Mouse (Mus musculus) lung, embryonic 14.5 days (tissue): ENCODE data around the gene Slc25a39. TPM values are rescaled to one million over a fixed set of nuclear protein-coding genes. Genes with fewer than 3 reads are reported as not detected.

Experiments used
- ATAC-seq: fragments of 200-750 bp; cut with Nextera tagmentation; 2 replicates; pipeline ENCODE4 v1.8.0; 2017; ENCODE audit warnings: mild to moderate bottlenecking, moderate TSS enrichment, moderate library complexity; ENCODE audit not compliant: insufficient read depth
- DNase-seq: peaks from one replicate; pipeline ENCODE4 v3.0.0-alpha.2; 2015
- H3K27ac ChIP-seq: fragments of 300-500 bp; sonication (generic); 2 replicates; pipeline ENCODE4 v1.5.1; 2014; ENCODE audit warnings: low read depth, mild to moderate bottlenecking, moderate library complexity
- H3K27me3 ChIP-seq: fragments of 300-500 bp; sonication (generic); 2 replicates; pipeline ENCODE4 v1.6.1; 2014; ENCODE audit warnings: low read length, control low read depth; ENCODE audit not compliant: insufficient read depth
- H3K36me3 ChIP-seq: fragments of 300-500 bp; sonication (generic); 2 replicates; pipeline ENCODE4 v1.6.1; 2014; ENCODE audit warnings: control low read depth; ENCODE audit not compliant: insufficient read depth
- H3K4me1 ChIP-seq: fragments of 300-500 bp; sonication (generic); 2 replicates; pipeline ENCODE4 v1.6.1; 2014; ENCODE audit warnings: antibody characterized with exemption, control low read depth; ENCODE audit not compliant: insufficient read depth
- H3K4me2 ChIP-seq: fragments of 300-500 bp; sonication (generic); 2 replicates; pipeline ENCODE4 v1.6.1; 2014; ENCODE audit warnings: mild to moderate bottlenecking
- H3K4me3 ChIP-seq: fragments of 300-500 bp; sonication (generic); 2 replicates; pipeline ENCODE4 v1.5.1; 2014; ENCODE audit warnings: low read depth, low read length
- H3K9ac ChIP-seq: fragments of 300-500 bp; sonication (generic); 2 replicates; pipeline ENCODE4 v1.6.1; 2014
- H3K9me3 ChIP-seq: fragments of 300-500 bp; sonication (generic); 2 replicates; pipeline ENCODE4 v1.6.1; 2016; ENCODE audit warnings: low read depth, low read length, control low read depth
- CTCF ChIP-seq: IDR thresholded peaks from 2 replicates; pipeline ENCODE4 v1.5.1; 2016; ENCODE audit warnings: antibody characterized with exemption, low read depth
- WGBS: fragments of 180-500 bp; shearing (Covaris S2); extraction: QIAGEN DNeasy Blood & Tissue Kit; methylation state at CpG from one replicate; pipeline ENCODE4 v1.1.7; 2014; 5-methylcytosine and 5-hydroxymethylcytosine counted together
- polyA plus RNA-seq: library from polyadenylated mRNA; unstranded; fragments of >200 nt; fragmentation: Nextera tagmentation; extraction: Ambion mirVana; gene quantifications from 2 replicates; pipeline ENCODE4 v1.2.1, GENCODE M21; 2014

The Slc25a39 gene
- polyA plus RNA-seq, 1 experiment from 2014 or later = 244 TPM

GRCm38 (mm10) chr11:102406401-102406800 is 1.3 kb downstream of the Slc25a39 start:
- no peak for TF ChIP-seq CTCF
- WGBS = 6% methylated on average over 3 of the region's 3 CpGs
- H3K9me3 ChIP-seq = no peaks in the 10 kb centered on the region
- ATAC-seq (no peak), DNase-seq (no peak)
- 0 out of 2 replicates have a peak, but pooled peaks cover 5% of the 10 kb centered on the region for H3K27me3 ChIP-seq
- peak overlapping the region; percentile 95; the same call in 1 of the 2 replicates for H3K27ac ChIP-seq
- peak overlapping the region; percentile 85 for H3K9ac ChIP-seq
- H3K4me1 ChIP-seq = peaks cover 7% of the 10 kb centered on the region; the same call in 1 of the 2 replicates
- H3K36me3 ChIP-seq = peaks cover 29% of the 10 kb centered on the region
- H3K4me3 ChIP-seq = peak overlapping the region; percentile 80
- H3K4me2 ChIP-seq = peak overlapping the region; percentile 96

GRCm38 (mm10) chr11:102405544-102406285 is 2.0 kb downstream of the Slc25a39 start:
- peak overlapping the region; percentile 85 for H3K9ac ChIP-seq
- peak overlapping the region; percentile 96 for H3K4me2 ChIP-seq
- TF ChIP-seq CTCF = no peak
- H3K9me3 ChIP-seq = no peaks in the 10 kb centered on the region
- DNase-seq = no peak
- peaks cover 11% of the 10 kb centered on the region; the same call in 1 of the 2 replicates for H3K27me3 ChIP-seq
- H3K4me1 ChIP-seq = peaks cover 7% of the 10 kb centered on the region; the same call in 1 of the 2 replicates
- H3K27ac ChIP-seq = 0 out of 2 replicates have a peak overlapping the region, but pooled peaks have one; percentile 95
- 81% methylated on average over 11 of the region's 11 CpGs for WGBS
- H3K4me3 ChIP-seq = peak overlapping the region; percentile 80
- no peak for ATAC-seq
- peaks cover 29% of the 10 kb centered on the region for H3K36me3 ChIP-seq

- peaks cover 24% of the 10 kb centered on the region for H3K27me3 ChIP-seq
- 69% methylated on average over 18 of the region's 18 CpGs for WGBS
- H3K36me3 ChIP-seq = peaks cover 29% of the 10 kb centered on the region
- H3K4me3 ChIP-seq = no peak overlapping the region
- H3K4me1 ChIP-seq = peaks cover 12% of the 10 kb centered on the region; the same call in 1 of the 2 replicates
- H3K9me3 ChIP-seq = no peaks in the 10 kb centered on the region
- H3K9ac ChIP-seq = no peak overlapping the region
- DNase-seq (no peak), ATAC-seq (no peak)
- no peak for TF ChIP-seq CTCF
- H3K4me2 ChIP-seq = peak overlapping the region; percentile 7
- H3K27ac ChIP-seq = no peak overlapping the region
Observed at GRCm38 (mm10) chr11:102404161-102405010, 3.4 kb downstream of the Slc25a39 start.

GRCm38 (mm10) chr11:102403657-102404056 is 4.1 kb downstream of the Slc25a39 start:
- ATAC-seq (no peak), DNase-seq (no peak)
- Histone ChIP-seq H3K9me3 (no peaks in the 10 kb centered on the region), H3K4me2 (no peak overlapping the region), H3K27me3 (peaks cover 31% of the 10 kb centered on the region), H3K9ac (no peak overlapping the region), H3K27ac (no peak overlapping the region), H3K36me3 (peaks cover 29% of the 10 kb centered on the region), H3K4me3 (no peak overlapping the region), H3K4me1 (peaks cover 13% of the 10 kb centered on the region; the same call in 1 of the 2 replicates)
- 94% methylated on average over 11 of the region's 11 CpGs for WGBS
- TF ChIP-seq CTCF = no peak

GRCm38 (mm10) chr11:102401898-102402500 is 5.7 kb downstream of the Slc25a39 start:
- Histone ChIP-seq H3K36me3 (peaks cover 29% of the 10 kb centered on the region), H3K9me3 (no peaks in the 10 kb centered on the region), H3K4me3 (no peak overlapping the region), H3K9ac (no peak overlapping the region), H3K27me3 (peaks cover 44% of the 10 kb centered on the region), H3K4me1 (peaks cover 13% of the 10 kb centered on the region; the same call in 1 of the 2 replicates), H3K27ac (no peak overlapping the region), H3K4me2 (no peak overlapping the region)
- ATAC-seq = no peak
- 58% methylated on average over 12 of the region's 12 CpGs for WGBS
- TF ChIP-seq CTCF = no peak
- DNase-seq = no peak

- TF ChIP-seq CTCF = no peak
- Histone ChIP-seq H3K27me3 (peaks cover 47% of the 10 kb centered on the region), H3K4me2 (no peak overlapping the region), H3K27ac (no peak overlapping the region), H3K36me3 (peaks cover 29% of the 10 kb centered on the region), H3K9ac (no peak overlapping the region), H3K9me3 (no peaks in the 10 kb centered on the region), H3K4me3 (no peak overlapping the region; the same call in 1 of the 2 replicates), H3K4me1 (0 out of 2 replicates have a peak, but pooled peaks cover 6% of the 10 kb centered on the region)
- no peak for ATAC-seq
- DNase-seq = no peak
- 19% methylated on average over 12 of the region's 12 CpGs for WGBS
Observed at GRCm38 (mm10) chr11:102400513-102401084, 7.1 kb downstream of the Slc25a39 start.
